Mouse (Mus musculus) neutrophil, adult 5-6 weeks (primary cell): ENCODE measurements around the gene Apln. TPM values are rescaled to one million over a fixed set of nuclear protein-coding genes. Genes with fewer than 3 reads are reported as not detected.

Source experiments
- ATAC-seq: fragments of 151-379, 151-347 bp; 2 replicates; pipeline ENCODE4 v1.8.0; 2017; ENCODE audit warnings: mild to moderate bottlenecking, moderate TSS enrichment; ENCODE audit not compliant: insufficient number of reproducible peaks, poor library complexity, low FRiP score, severe bottlenecking; ENCODE audit errors: extremely low read depth
- total RNA-seq: library from RNA; stranded (forward); fragments of 200-1000 nt; gene quantifications from 2 replicates; pipeline ENCODE4 v1.2.3, GENCODE M21; 2017

Apln gene
- total RNA-seq, result 1.3 and 1.5 TPM in 2 replicates

DNA sequence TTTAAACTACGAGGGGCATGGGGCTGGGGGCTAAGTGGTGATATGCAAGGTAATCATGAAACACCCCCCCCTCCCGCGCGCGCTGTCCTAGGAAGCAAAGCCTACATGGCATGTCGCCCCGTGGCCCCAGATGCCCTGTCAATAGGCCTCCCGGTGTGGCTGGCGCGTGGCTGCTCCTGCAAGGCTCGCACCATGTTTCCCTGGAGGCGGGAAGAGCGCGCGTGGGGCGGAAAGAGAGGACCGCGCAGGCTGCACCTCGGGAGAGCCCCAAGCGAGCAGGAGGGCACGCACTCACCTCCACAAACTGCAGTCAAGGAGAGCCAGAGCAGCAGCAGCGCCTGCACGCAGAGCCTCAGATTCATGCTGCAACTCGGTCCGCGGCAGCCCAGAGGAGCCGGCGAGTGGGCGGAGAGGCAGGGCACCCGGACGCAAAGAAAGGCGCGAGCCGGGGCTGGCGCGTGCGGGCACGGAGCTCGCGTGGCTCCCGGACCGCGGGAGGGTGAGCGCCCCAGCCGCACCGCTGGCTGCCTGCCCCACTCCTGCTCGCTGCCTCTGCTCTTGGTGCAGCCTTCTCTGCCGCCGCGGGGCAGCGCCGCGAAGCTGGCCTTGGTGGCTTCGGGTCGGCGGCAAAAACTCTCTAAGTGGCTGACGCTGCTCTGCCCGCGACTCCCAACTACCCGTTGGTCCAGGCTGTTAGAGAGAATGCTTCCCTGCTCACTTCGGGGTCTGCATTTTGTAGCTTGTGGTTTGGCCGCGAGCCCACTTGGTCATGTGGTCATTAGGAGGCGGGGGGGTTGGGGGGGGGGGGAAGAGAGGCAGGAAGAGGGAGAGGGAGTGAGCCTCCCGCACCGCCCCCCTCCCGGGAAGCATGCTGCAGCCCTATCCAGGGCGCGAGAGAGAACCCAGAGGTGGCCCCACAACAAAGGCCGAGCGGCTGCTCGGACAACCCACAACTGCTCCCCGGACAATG, at the start of gene Apln:
TSS of gene Apln (minus strand) at position 710 of the 970 bp plus-strand sequence.
- no peak for ATAC-seq

DNA sequence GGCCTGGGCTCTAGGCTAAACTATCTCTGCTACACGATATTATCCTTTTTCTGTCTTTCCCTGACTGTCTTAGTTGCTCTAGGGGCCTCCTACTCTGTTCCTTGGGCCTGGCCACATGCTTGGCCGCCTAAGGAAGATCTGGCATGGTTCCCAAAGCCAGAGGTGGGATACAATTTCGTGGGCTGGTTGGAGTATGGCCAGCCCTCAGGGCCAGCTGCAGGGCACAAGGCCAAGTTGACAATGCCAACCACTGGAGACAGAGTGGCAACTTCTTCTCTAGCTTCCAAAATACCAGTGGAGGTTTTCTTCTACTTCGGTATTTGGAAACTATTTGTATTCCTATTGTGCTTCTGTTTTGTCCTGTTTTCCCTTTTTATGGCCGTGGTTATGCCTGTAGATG, 47.7 kb upstream of the Apln start:
- ATAC-seq, result no peak

DNA sequence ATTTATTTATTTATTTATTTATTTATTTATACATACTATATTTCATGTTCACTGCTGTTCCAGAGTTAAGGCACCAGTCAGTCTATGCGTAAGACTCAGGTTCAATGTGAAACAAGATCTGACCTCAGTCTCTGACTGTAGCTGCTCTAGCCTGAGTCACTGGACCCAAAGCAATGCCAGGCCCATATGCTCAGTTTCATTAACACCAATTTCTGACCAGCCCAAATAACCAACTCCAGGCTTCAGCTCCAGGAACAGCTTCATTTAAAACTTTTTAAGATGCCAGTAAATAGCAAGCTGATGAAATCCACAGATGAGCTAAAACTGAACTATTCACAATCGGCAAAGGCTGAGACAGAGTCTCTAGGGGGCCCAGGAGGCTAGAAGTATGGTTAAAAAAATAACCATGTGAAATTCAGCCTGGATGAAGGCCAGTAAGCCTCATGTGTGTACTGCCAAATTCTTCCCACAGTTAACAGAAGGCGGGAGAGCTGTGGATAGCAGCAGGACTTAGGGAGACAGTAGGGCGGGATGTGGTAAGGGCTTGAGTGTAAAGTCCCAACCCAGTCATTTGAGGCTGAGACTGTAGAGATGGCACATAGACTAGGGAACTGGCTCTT, 42.3 kb upstream of the Apln start:
- no peak for ATAC-seq

DNA sequence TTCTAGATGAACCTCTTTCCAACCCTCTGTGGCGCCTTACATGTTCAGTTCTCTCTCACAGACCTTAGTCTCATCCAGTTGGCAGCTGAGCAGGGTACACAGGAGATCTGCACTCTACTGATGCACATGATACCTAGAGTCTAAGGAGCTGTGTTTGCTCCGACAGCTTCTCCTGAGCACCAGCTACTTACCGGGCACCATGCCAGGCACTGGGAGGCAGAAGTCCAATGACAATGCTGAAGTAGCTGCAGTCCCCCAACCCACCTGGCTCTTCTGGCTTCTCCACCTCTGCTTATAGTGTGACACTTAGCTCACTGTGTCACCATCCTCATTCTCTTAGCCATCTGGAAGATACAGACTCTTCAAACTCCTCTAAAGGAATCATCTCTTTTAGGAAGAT, 40.0 kb upstream of the Apln start:
- no peak for ATAC-seq

DNA sequence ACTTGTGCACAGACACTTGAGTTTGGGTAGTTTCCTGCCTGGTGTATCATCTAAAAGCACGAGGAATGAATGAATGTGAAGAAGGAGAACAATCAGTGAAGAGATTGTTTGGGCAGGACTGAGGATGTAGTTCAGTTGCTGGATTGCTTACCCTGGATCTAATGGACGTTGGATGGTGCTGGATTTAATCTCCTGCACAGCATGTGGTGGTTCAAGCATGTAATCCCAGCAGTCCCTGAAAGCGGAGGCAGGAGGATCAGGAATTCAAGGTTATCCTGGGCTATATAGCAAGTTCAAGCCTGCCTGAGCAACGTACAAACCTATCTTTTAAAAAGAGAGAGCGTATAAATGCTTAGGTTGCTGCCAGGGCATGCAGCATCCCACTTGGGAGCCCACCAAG, 37.7 kb upstream of the Apln start:
- no peak for ATAC-seq

DNA sequence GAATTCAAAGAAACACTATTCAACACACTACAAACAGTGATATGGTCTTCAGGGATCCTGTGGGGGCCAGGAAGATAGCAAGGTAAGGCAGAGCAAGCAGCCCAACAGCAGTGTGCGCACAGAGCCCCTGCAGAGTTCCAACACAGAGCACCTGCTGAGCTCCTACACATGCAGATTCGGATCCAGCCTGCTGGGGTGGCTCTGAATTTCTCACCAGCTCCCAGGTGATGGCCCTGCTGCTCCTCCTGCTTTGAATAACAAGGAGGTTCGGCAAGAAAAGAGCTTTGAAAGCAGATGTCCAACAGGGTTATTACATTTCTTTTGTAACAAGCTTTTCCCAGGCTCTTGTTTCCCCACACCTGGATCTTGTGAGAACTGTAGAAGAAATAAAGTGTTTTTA, 37.3 kb upstream of the Apln start:
- ATAC-seq, result no peak

DNA sequence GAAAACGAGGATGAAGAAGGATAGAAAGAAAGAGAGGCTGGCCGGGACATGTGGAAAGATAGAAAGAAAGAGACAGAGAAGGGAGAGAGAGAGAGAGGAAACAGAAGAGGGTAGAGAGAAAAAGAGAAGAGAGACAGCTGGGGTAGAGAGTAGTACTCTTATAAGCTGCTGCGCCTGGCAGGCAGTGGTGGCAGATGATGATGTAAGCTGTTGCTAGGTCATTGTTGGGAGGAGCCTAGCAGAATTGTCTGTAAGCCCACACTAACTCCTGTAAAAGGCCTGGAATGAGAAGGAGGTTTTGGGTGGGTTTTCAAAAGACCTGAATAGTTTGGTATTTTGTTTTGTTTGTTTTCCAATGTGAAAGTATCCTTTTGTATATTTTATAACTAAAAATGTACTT, 32.2 kb upstream of the Apln start:
- no peak for ATAC-seq

DNA sequence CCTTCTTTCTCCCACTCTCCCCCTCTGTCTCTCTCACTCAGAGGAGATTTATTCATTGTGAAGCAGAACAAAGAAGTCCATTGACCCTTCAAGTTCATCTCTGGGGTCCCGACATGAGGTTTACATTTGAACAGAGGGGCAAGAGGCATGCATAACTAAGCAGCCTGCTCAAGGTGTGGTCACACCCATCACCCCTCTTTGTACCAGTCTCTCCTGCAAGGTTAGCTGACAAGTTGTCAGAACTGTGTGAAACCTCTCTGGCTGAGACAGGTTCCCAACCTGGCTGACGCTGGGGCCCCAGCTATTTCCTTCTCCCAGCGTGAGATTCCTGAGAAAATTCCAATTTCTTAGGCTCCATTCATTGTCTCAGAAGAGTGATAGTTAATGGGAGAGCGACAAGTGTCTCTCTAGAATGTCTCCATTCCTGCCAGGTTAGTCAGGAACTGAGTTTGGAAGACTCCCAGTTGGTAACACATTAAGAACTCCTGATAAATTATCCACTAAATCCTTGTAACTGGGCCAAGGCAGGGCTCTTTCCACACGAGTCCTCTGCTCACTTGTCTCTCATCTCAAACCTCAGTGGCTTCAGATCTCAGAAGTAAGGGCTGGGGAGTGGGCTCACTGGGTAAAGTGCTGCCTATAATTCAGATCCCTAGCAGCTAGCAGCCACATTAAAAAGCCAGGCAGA, 29.7 kb upstream of the Apln start:
- no peak for ATAC-seq

DNA sequence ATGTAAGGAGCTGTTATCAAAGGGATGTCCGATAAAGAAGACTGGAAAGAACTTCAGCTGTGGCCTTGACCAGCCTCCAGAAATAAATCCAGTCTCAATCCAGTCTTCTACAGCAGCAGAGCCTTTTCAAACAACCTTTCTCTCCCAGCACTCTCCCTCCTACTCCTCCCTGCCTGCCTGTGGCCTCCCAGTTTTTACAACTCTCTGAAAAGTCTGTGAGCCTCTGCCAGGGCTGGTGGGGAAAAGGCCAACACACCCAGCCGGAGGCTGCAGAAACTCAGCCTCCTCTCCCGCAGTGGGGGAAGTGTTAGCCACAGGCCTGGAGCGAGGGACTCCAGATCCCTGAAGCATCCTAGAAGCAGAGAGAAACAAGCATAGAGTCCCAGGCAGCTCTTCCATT, 27.8 kb upstream of the Apln start:
- ATAC-seq, result no peak

DNA sequence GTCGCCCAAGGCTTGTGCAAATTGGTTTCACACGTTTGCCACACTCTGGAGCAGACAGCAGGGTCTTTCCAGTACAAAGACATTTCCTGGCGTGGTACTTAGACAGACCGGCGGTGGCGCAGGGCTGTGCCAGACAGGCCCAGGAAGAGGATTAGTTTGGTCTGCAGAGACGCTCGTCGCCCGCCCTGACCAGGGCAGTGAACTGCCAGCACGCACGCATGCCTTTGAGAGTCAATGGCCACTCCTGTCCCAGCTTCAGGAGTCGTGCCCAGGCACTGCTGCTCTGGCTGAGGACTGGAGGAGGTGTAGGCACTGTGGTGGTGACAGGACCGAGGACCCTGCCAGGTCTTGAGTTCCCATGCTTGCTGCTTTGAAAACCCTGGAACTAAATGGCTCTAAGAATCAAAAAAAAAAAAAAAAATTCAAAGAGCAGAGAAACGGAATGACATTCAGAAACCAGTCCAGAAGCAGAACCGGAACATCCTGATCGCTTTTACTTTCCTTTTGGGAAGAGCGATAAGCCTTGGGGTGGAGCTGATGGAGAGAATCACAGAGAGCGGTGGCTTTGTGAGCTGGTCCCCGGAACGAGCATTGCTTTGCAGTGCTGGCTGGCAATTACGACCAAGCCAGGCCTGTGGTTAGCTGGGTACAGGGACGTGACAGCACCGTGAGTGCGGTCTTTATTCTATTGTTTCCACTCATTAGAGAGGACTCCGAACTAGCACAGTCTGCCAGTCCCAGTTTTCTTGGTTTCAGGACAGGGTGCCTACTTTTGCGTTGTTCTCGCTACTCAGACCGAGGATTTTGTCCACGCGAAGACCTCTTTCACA, 19.7 kb upstream of the Apln start:
- ATAC-seq, result 0 out of 2 replicates have a peak, but pooled peaks have one; percentile 39

DNA sequence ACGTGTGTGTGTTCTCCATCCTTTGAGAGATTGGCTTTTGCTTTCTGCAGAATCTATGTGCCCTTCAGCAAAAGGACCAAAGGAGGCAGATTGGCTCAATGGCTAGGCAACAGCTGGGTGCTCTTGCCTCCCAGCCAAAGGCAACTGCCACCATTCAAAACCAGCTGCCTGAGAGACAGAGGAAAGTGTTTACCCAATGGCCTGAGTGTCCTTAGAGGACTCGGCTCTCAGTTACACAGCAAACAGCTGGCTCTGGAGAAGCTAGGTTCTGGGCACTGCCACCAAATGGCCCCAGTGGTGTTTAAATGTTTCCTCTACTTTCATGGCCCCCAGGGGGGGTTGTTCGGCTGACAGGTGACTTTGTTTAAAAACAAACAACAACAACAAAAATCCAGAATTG, 19.1 kb upstream of the Apln start:
- no peak for ATAC-seq

DNA sequence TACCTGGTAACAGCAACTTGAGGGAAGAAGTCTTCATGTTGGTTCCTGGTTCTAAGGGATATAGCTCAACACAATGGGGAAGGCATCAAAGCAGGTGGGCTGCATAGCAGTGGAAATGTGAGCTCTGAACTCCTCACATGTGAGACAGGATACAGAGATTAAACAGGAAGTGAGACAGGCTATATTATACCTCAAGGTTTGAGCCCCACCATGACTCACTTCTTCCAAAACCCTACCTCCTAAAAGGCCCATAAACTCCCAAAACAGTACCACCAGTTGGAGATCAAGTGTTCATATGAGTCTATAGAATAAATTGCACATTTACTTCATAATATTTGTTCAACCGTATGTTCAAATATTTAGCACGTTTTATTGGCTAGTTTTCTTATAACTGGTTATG, 11.7 kb upstream of the Apln start:
- no peak for ATAC-seq

DNA sequence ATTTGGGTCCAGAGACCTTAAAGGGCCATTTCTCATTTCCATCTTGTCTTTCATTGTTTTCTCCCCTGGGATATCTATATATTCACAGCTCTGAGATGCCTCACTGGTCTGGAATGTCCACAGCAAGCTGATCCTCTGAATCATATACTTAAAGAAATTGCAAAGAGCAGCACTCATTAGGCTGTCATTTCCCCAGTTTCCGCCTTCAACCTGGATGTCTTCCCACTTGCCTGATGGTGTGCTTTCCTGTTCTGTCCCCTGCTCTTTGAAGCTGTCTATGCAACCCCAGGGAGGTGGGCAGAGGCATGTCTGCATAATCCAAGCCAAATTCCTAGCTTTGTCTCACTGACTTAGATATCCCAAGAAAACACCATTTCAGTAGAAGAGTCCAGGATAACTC, 9.6 kb upstream of the Apln start:
- ATAC-seq, result no peak

DNA sequence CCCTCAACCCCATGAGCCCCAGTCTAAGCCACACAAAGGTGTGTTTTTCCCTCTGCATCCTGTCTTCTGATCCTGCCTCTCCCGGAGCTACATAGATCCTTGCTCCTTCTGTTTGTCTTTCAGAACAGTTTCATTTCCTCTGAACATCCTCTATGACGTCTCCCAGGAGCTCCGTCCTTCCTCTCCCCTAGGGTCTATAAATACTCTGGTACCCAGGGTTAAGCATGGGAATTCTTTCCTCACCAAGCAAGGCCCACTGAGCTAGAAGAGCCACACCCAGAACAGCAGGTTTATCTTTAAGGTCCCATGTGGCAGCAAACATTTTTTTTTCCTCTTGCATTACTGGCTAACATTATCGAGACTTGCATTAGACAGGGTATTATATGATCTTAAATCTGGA, 8.1 kb upstream of the Apln start:
- ATAC-seq, result no peak

DNA sequence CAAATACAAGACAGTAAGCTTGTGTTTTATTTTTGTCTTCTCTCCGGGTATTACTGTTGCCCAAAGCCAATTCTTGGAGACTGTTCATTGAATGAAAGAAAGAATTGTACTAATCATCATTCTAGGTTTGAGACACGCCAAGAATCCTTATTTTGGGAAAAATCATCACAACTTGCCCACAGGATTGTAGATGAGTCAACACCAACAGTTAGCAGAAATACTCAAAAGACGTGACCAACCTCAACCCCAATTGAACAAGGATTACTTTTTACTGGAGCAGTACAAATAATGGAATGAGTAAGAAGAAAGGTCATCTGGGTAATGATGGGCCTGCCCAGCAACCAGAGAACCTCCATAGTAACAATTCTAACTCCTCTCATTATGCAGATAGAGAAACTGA, 5.7 kb upstream of the Apln start:
- ATAC-seq, result no peak

DNA sequence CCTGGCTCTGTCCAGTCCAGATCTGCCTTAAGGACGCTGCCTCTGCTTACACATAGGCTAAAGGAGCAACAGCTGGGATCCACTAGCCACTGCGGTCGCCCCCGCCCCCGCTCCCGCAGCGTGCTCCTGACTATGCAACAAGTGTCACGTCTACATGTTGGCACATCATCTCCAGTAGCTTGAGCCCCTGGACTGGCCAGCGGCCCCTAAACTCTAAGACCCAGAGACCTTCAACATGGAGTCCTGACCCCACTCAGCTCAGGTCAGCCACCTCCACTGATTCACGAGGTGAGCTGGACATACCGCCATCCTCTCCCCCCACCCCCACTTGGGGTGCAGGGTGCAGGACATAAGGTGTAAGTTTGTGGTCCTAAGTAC, 898 bp downstream of the Apln start:
- ATAC-seq, result no peak

DNA sequence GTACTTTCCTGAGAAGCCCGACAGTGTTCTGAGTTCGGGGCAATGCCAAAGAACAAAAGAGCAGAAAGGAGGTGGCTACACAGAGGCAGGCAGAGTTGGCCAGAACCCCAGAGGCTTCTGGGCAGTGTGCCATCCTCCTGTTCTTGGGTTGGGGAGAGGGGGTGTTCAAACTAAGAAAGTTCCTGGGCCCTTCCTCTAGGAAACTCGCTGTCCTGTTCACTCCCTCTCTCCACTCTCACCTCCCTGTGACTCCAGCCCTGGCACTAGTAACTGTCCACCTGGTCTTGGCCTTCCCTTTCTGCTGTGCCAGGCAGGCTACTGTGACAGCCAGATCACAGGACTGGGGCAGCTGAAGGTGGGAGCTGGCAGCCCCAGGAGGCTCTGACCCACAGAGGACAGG, 1.6 kb downstream of the Apln start:
- ATAC-seq, result no peak

DNA sequence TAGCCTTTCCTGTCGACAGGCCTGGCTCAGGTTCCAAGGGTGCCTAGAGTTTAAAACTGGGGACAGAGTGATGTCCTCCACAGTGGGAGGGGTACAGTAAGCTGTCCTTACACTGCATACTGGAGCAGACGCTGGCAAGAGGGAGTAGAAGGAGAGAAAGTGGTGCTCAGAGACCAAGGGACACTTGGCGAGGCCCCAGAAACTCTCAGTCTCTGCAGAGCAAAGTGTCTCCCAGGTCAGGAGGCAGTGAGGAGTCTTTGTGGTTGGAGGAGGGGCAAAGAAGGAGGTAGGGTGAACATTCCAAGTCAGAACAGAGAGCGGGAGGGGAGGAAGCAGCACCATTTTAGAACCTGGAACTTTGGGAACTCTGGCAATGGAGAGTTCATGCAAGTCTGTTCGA, 2.8 kb downstream of the Apln start:
- no peak for ATAC-seq

DNA sequence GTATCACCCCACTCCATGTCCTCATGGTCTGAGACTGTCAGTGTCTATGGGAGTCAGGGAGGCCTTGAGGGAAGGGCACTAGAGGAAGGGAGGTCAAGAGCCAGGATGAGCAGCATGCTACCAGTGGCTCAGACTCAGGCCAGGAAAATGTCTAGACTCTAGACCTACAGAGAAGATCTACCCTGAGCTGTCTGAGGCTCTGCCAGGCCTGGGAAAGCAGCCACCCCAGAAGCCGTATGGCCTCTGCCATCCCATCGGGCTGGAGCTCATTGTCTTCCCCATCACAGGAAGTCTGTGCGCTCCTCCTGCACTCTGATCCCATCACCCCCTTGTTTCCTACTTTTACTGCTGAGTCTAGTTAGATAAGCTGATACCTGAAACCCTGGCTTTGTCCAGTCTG, 4.1 kb downstream of the Apln start:
- no peak for ATAC-seq
